In genomic region chr9:120012161-120012560, GRCm38 (mm10) we compare ENCODE assay signal across 14 mouse cellular contexts. TPM values are rescaled to one million over a fixed set of nuclear protein-coding genes. Genes with fewer than 3 reads are reported as not detected.
DNase-seq lines count a peak whose midpoint lies in the region; ATAC-seq and TF ChIP-seq lines count a peak whose summit lies in the region.
"Not testable (repeated sequence)": the region's sequence is repeated elsewhere in the genome, so short reads cannot be mapped to it uniquely, and the experiment has no call there.
"Had no signal": no experiment of that assay in that cellular context is flagged by ENCODE, and none has a peak within 500 bp of the region (broad histone marks: within the 10 kb centered on the region; RNA-seq: fewer than 3 reads in every experiment).

No protein-coding gene starts in this region.

- not testable (repeated sequence) for TF ChIP-seq POLR2A in ES-Bruce4 (IDR thresholded peaks at IDR 0.05; ENCODE audit: insufficient read depth, low read length)

- H3K4me1 ChIP-seq in ES-Bruce4 (ENCODE audit: control insufficient read depth, insufficient read depth, low read length); hindbrain, embryonic 14.5 days (replicated peaks; ENCODE audit: control insufficient read depth, insufficient read depth, low read length); lung, embryonic 14.5 days (ENCODE audit: insufficient read depth); midbrain, embryonic 14.5 days (ENCODE audit: control insufficient read depth, insufficient read depth, low read length): not testable (repeated sequence)
- H3K4me1 ChIP-seq in heart, embryonic 15.5 days (replicated peaks): peaks cover 62% of the 10 kb centered on the region

- not testable (repeated sequence) for H3K27me3 ChIP-seq in ES-Bruce4 (ENCODE audit: control insufficient read depth, insufficient read depth, low read length, poor library complexity, severe bottlenecking); heart, embryonic 15.5 days; hindbrain, embryonic 14.5 days (ENCODE audit: control insufficient read depth, insufficient read depth, low read length); lung, embryonic 14.5 days (ENCODE audit: insufficient read depth, low read length); midbrain, embryonic 14.5 days (ENCODE audit: control insufficient read depth, insufficient read depth, low read length)

- H3K9me3 ChIP-seq in ES-Bruce4 (replicated peaks; ENCODE audit: control insufficient read depth, insufficient read depth, low read length, poor library complexity, severe bottlenecking); heart, embryonic 15.5 days (replicated peaks); hindbrain, embryonic 14.5 days (ENCODE audit: control insufficient read depth, low read length); lung, embryonic 14.5 days (ENCODE audit: low read depth, low read length); midbrain, embryonic 14.5 days (ENCODE audit: control insufficient read depth, low read length): not testable (repeated sequence)

- not testable (repeated sequence) for TF ChIP-seq EP300 in ES-Bruce4 (IDR thresholded peaks at IDR 0.05; ENCODE audit: insufficient read depth, low read depth, low read length)

- H3K4me3 ChIP-seq in ES-Bruce4 (ENCODE audit: low read depth, low read length); heart, embryonic 15.5 days; hindbrain, embryonic 14.5 days (replicated peaks; ENCODE audit: low read length); left cerebral cortex, adult 2 months; lung, embryonic 14.5 days (ENCODE audit: low read depth, low read length); midbrain, embryonic 14.5 days (replicated peaks; ENCODE audit: low read depth, low read length): not testable (repeated sequence)

- not testable (repeated sequence) for H3K36me3 ChIP-seq in ES-Bruce4 (ENCODE audit: control insufficient read depth, insufficient read depth, low read length, poor library complexity, severe bottlenecking); hindbrain, embryonic 14.5 days (replicated peaks; ENCODE audit: control insufficient read depth, insufficient read depth); lung, embryonic 14.5 days (ENCODE audit: insufficient read depth); midbrain, embryonic 14.5 days (ENCODE audit: control insufficient read depth, insufficient read depth, low read length)
- peaks cover 44% of the 10 kb centered on the region for H3K36me3 ChIP-seq in heart, embryonic 15.5 days

- DNase-seq in cerebellum, adult 8-10 months: peak; percentile 11
- peak; percentile 90 for DNase-seq in heart, adult 11 months
- not testable (repeated sequence) for DNase-seq in hindbrain, embryonic 14.5 days (ENCODE audit: low spot score); left cerebral cortex, adult 2 months (ENCODE audit: extremely low spot score in 1 of 2, low spot score in 2 of 2); lung, embryonic 14.5 days; midbrain, embryonic 14.5 days

- not testable (repeated sequence) for ATAC-seq in heart, embryonic 15.5 days (replicated peaks; ENCODE audit: insufficient number of reproducible peaks, insufficient read depth, low FRiP score, low read depth); hindbrain, embryonic 14.5 days (ENCODE audit: low FRiP score); lung, embryonic 14.5 days (ENCODE audit: insufficient read depth); midbrain, embryonic 14.5 days (ENCODE audit: low FRiP score, low TSS enrichment)

- 68% methylated on average over 6 of the region's 6 CpGs for WGBS in heart, embryonic 15.5 days
- 89% methylated on average over 6 of the region's 6 CpGs for WGBS in hindbrain, embryonic 14.5 days
- 85% methylated on average over 6 of the region's 6 CpGs for WGBS in lung, embryonic 14.5 days
- WGBS in midbrain, embryonic 14.5 days: 87% methylated on average over 6 of the region's 6 CpGs

- intact Hi-C loops in left cerebral cortex, adult 2 months (cut with DNase I): not testable (repeated sequence)

- H3K4me2 ChIP-seq in heart, embryonic 15.5 days; hindbrain, embryonic 14.5 days (replicated peaks): not testable (repeated sequence)
- H3K4me2 ChIP-seq in lung, embryonic 14.5 days: peak overlapping the region; percentile 86; the same call in 1 of the 2 replicates
- peak overlapping the region; percentile 83; the same call in 1 of the 2 replicates for H3K4me2 ChIP-seq in midbrain, embryonic 14.5 days (ENCODE audit: low read length)

- H3K27ac ChIP-seq in ES-Bruce4 (ENCODE audit: insufficient read depth, low read length): peak overlapping the region; percentile 24; the same call in 1 of the 2 replicates
- H3K27ac ChIP-seq in heart, embryonic 15.5 days: peak overlapping the region; percentile 97
- peak overlapping the region; percentile 77; the same call in 1 of the 2 replicates for H3K27ac ChIP-seq in hindbrain, embryonic 14.5 days
- peak overlapping the region; percentile 32; the same call in 1 of the 2 replicates for H3K27ac ChIP-seq in left cerebral cortex, adult 2 months
- not testable (repeated sequence) for H3K27ac ChIP-seq in lung, embryonic 14.5 days (ENCODE audit: low read depth); midbrain, embryonic 14.5 days (replicated peaks; ENCODE audit: low read depth, low read length)

- H3K9ac ChIP-seq in ES-Bruce4 (ENCODE audit: low read depth, poor library complexity, severe bottlenecking); heart, embryonic 15.5 days; hindbrain, embryonic 14.5 days; lung, embryonic 14.5 days; midbrain, embryonic 14.5 days (replicated peaks; ENCODE audit: low read length): not testable (repeated sequence)

- not testable (repeated sequence) for TF ChIP-seq CTCF in ES-Bruce4 (IDR thresholded peaks at IDR 0.05; ENCODE audit: low read depth, low read length); left cerebral cortex, adult 2 months (IDR thresholded peaks at IDR 0.05); lung, embryonic 14.5 days (IDR thresholded peaks at IDR 0.05; ENCODE audit: low read depth)

RNA-seq across cellular contexts. Expression of gene Xirp1, which starts 11.2 kb away (rescaled TPM):
- polyA plus RNA-seq in ES-Bruce4 (2011; ENCODE audit: insufficient read depth, insufficient read length, low read depth, missing spikeins): not detected in 2 replicates
- 45.2 and 51.0 TPM in 2 replicates for polyA plus RNA-seq in heart, embryonic 15.5 days (2015; fragmentation: Nextera tagmentation; extraction: Ambion mirVana)
- 0.04 TPM in 1 of 2 replicates, not detected in the other for polyA plus RNA-seq in hindbrain, embryonic 14.5 days (2014; fragmentation: Nextera tagmentation; extraction: Ambion mirVana)
- total RNA-seq in left cerebral cortex, adult 2 months (2021): under 1 TPM; 0.14 to 0.20 TPM
- 0.07 and 0.87 TPM in 2 replicates for polyA plus RNA-seq in lung, embryonic 14.5 days (2014; fragmentation: Nextera tagmentation; extraction: Ambion mirVana)
- polyA plus RNA-seq in midbrain, embryonic 14.5 days (2014; fragmentation: Nextera tagmentation; extraction: Ambion mirVana): not detected in 2 replicates
- polyA plus RNA-seq: forebrain, embryonic 10.5 days; forebrain, embryonic 13.5 days; forebrain, embryonic 16.5 days; G1E; inflammation-experienced regulatory T-cells, adult 6 months had no signal

RNA-seq across cellular contexts. Expression of gene Csrnp1, which starts 27.7 kb away (rescaled TPM):
- 28.4 and 39.7 TPM in 2 replicates for polyA plus RNA-seq in ES-Bruce4 (2011; ENCODE audit: insufficient read depth, insufficient read length, low read depth, missing spikeins)
- 6.9 and 8.2 TPM in 2 replicates for polyA plus RNA-seq in heart, embryonic 15.5 days (2015; fragmentation: Nextera tagmentation; extraction: Ambion mirVana)
- polyA plus RNA-seq in hindbrain, embryonic 14.5 days (2014; fragmentation: Nextera tagmentation; extraction: Ambion mirVana): 0.68 and 0.80 TPM in 2 replicates
- 10 to 100 TPM; 28.7 to 31.3 TPM for total RNA-seq in left cerebral cortex, adult 2 months (2021)
- polyA plus RNA-seq in lung, embryonic 14.5 days (2014; fragmentation: Nextera tagmentation; extraction: Ambion mirVana): 2.2 and 2.7 TPM in 2 replicates
- polyA plus RNA-seq in midbrain, embryonic 14.5 days (2014; fragmentation: Nextera tagmentation; extraction: Ambion mirVana): 0.67 and 2.2 TPM in 2 replicates

RNA-seq across cellular contexts. Expression of gene Cx3cr1, which starts 57.5 kb away (rescaled TPM):
- polyA plus RNA-seq in ES-Bruce4 (2011; ENCODE audit: insufficient read depth, insufficient read length, low read depth, missing spikeins): not detected in 2 replicates
- 7.5 and 10.0 TPM in 2 replicates for polyA plus RNA-seq in heart, embryonic 15.5 days (2015; fragmentation: Nextera tagmentation; extraction: Ambion mirVana)
- polyA plus RNA-seq in hindbrain, embryonic 14.5 days (2014; fragmentation: Nextera tagmentation; extraction: Ambion mirVana): 6.5 and 9.0 TPM in 2 replicates
- 10 to 100 TPM; 28.6 to 30.9 TPM for total RNA-seq in left cerebral cortex, adult 2 months (2021)
- 8.7 and 9.7 TPM in 2 replicates for polyA plus RNA-seq in lung, embryonic 14.5 days (2014; fragmentation: Nextera tagmentation; extraction: Ambion mirVana)
- polyA plus RNA-seq in midbrain, embryonic 14.5 days (2014; fragmentation: Nextera tagmentation; extraction: Ambion mirVana): 3.4 and 5.0 TPM in 2 replicates
- polyA plus RNA-seq: G1E, Patski had no signal

Comparison
In these comparisons a context has a peak if more than half of its experiments do, and no peak if none do; other contexts are left out.
1. RNA of gene Xirp1, which starts 11.2 kb away (polyA plus RNA-seq): 45.2 to 51.0 TPM in heart, embryonic 15.5 days; 0.07 to 0.87 TPM in lung, embryonic 14.5 days, 0.04 TPM in hindbrain, embryonic 14.5 days, not detected in ES-Bruce4 and not detected in midbrain, embryonic 14.5 days; every median in the first group is over 10 times any median in the second.